Mouse (Mus musculus) lung, postnatal 36 days (tissue): ENCODE data around the gene Tmem40.

Experiments used
- DNase-seq: peaks from one replicate; pipeline ENCODE4 v3.0.0; 2022; ENCODE audit warnings: mixed read lengths

Tmem40 gene

DNA sequence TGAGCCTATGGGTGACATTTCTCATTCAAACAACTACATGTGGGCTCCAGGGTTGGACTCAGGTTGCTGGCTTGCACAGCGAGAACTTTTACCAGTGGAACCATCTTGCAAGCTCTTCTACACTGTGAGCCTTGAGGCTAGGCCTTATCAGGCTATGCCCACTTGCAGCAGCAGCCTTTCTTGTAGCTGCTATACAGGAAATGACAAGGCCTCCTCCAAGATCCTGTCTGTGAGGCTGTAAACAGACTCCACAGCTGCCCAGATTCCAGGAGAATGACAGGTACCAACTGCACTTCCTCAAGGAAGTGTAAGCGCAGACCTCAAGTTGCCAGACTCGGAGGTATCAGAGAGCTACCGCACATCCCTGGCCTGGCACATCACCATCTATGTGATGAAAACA lies 6.0 kb upstream of the Tmem40 start:
- DNase-seq: peak; percentile 68

DNA sequence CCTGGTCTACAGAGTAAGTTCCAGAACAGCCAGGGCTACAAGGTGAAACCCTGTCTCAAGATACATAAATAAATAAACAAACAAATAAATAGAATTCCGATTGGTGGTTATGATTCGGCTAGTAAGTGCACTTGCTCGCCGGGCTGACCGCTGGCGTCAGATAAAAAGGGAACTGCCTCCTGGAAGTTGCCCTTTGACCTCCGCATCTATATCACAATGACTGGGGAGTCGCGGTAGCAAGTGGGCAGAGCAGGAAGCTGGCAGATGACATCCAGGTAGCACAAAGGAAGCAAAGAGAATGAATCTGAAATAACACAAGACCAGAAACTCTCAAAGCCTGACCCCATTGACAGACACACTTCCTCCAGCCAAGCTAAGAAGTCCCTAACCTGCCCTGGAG lies 5.1 kb upstream of the Tmem40 start:
- peak; percentile 21 for DNase-seq

DNA sequence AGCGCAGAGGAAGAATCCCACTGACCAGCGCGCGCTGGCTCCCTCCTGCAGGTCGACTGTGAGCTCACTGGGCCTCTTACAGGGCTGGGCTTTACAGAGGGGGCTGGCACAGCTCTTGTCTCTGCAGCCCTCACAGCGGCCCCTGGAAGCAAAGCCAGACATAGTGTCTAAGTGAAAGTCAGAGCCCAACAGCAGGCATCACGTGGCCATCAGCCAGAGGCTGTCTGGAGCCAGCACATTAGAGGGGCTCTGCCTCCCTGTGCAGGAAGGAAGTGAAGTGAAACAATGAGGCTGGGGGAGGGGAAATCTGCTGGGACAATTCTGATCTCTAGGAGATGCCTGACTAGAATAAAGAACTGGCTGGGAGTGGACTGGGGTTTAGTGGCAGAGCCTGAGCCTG lies 2.0 kb upstream of the Tmem40 start:
- peak; percentile 90 for DNase-seq

GRCm38 (mm10) chr6:115760982-115761381 lies 1.2 kb downstream of the Tmem40 start:
- DNase-seq: no peak

DNA sequence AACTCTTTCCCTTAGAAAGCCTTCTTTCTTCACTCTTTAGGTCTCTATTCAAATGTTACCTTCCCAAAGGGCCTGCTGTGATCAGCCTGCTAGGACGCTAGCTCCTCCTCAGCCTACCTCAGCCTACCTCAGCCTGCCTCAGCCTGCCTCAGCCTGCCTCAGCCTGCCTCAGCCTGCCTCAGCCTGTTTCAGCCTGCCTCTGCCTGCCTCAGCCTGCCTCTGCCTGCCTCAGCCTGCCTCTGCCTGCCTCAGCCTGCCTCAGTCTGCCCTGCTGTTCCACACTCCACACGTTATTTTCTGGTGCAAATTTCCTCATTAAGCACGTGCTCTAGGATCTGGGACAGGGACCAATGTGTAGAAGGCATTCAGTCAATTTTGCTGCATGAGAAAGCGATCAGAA lies 2.1 kb downstream of the Tmem40 start:
- no peak for DNase-seq

GRCm38 (mm10) chr6:115759461-115759860 lies 2.7 kb downstream of the Tmem40 start:
- peak; percentile 27 for DNase-seq

DNA sequence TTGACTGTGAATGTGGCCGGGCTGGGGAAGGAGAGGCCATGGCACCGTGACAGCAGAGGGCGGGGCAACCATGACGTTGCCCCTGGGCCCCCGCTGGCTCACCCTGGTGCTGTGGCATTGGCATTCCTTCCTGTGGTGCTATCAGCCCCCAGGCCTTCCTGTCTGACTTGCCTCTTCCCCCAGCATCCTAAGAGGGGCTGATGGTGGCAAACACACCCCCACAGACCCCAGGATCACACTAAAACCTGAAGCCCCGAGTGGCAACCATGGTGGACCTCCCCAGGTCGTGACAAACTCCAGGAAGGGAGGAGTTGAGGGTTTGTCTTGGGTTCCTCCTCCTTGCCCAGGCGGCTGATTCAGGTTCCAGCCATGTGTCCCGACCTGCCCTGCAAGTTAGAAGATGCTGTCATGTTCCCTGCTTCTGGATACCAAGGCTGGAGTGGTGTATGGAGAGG lies 3.2 kb downstream of the Tmem40 start:
- no peak for DNase-seq

- DNase-seq: no peak
Measured at GRCm38 (mm10) chr6:115755536-115755935, 6.7 kb downstream of the Tmem40 start.

- no peak for DNase-seq
Measured at GRCm38 (mm10) chr6:115746326-115746725, 15.9 kb downstream of the Tmem40 start.

- peak; percentile 27 for DNase-seq
Measured at GRCm38 (mm10) chr6:115743569-115743968, 18.6 kb downstream of the Tmem40 start.

- no peak for DNase-seq
Measured at GRCm38 (mm10) chr6:115739056-115739455, 23.2 kb downstream of the Tmem40 start.

DNA sequence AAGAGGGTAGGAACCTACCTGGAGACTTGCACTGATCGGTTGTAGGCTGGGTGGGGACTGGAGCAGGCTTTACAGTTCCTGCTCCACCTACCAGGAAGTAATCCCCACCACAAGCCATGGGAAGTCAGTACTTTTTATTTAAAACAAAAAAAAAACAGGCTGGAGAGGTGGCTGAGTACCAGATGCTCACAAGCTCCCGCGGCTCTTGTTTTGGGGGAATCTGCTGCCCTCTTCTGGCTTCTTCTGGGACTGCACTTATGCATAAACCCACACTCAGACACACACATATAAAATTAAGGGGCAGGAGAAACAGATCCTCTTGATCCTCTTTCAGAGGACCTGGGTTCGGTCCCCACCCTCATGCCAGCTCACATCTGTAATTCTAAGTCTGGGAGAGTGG lies 27.3 kb downstream of the Tmem40 start:
- DNase-seq: peak; percentile 47

DNA sequence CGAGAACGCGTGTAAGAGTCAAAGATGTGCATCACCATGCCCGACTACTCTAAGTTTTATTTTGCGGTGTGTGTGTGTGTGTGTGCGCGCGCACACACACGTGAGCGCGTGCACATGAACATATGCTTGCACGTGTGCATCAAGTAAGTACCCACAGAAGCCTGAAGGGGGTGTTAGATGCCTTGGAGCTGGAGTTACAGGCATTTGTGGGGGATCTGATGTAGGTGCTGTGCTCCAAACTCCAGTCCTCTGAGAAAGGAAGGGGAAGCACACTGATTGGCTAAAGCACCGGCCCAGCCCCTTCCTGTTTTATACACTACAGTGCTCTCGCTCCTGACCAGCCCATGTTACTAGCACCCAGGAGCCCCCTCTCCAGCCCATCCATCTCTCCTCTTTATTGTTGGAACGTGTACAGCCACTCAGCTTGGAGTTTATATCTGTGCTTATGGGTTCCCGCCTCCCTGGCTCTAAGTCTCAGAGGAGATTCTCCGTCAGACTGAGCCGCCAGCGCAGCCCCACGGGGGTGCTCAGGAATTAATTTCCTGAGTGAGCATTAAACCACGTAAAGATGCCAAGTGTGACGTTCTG lies 29.8 kb downstream of the Tmem40 start:
- DNase-seq: no peak

- DNase-seq: no peak
Measured at GRCm38 (mm10) chr6:115730560-115731342, 31.5 kb downstream of the Tmem40 start.

- no peak for DNase-seq
Measured at GRCm38 (mm10) chr6:115727570-115727969, 34.6 kb downstream of the Tmem40 start.

GRCm38 (mm10) chr6:115727108-115727507 lies 35.1 kb downstream of the Tmem40 start:
- DNase-seq: peak; percentile 82

- DNase-seq: peak; percentile 34
Measured at GRCm38 (mm10) chr6:115722246-115722645, 40.0 kb downstream of the Tmem40 start.

- DNase-seq: peak; percentile 93
Measured at GRCm38 (mm10) chr6:115717715-115718558, 44.3 kb downstream of the Tmem40 start.

- peak; percentile 44 for DNase-seq
Measured at GRCm38 (mm10) chr6:115717101-115717652, 45.0 kb downstream of the Tmem40 start.

DNA sequence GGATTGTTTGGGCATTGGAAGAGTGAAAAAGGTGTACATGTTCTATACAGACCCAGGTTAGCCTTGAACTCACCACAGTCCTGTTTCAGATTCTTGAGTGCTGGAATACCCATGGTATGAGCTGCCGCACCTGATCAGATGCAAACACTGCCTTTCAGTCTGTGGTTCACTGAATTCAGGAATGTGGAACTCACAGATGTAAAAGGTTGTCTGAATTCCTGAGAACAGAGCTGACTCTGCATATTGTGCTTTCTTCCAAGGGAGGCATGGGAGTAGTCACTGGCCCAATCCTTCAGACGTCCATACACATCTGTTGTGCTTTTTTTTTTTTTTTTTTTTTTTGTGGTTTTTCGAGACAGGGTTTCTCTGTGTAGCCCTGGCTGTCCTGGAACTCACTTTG lies 50.9 kb downstream of the Tmem40 start:
- no peak for DNase-seq

- DNase-seq: peak; percentile 21
Measured at GRCm38 (mm10) chr6:115702901-115703300, 59.3 kb downstream of the Tmem40 start.

GRCm38 (mm10) chr6:115701302-115701701 lies 60.9 kb downstream of the Tmem40 start:
- peak; percentile 21 for DNase-seq

GRCm38 (mm10) chr6:115700778-115701177 lies 61.4 kb downstream of the Tmem40 start:
- no peak for DNase-seq
